Mouse (Mus musculus): ENCODE measurements at regions not wholly inside any gene's neighbourhood (a gene's known extent, or its start where the extent isn't known, plus 50 kb on each side); places are given as distances from the start of the nearest gene placed in this dataset.

GRCm38 (mm10) chr6:103386591-103386990 lies 123.8 kb upstream of the Chl1 start:
- H3K4me1 ChIP-seq (replicated peaks; ENCODE audit: control insufficient read depth, insufficient read depth, low read length) = no peaks in the 10 kb centered on the region
- 88% methylated on average over 4 of the region's 4 CpGs for WGBS
- DNase-seq (ENCODE audit: low spot score) = no peak
- no peaks in the 10 kb centered on the region for H3K36me3 ChIP-seq (ENCODE audit: control insufficient read depth, insufficient read depth, low read length)
- ATAC-seq (replicated peaks; ENCODE audit: low FRiP score) = no peak
- H3K9me3 ChIP-seq (ENCODE audit: control insufficient read depth, low read length) = no peaks in the 10 kb centered on the region
- H3K4me2 ChIP-seq = no peak overlapping the region
- no peak overlapping the region for H3K9ac ChIP-seq (ENCODE audit: low read depth, low read length)
- no peak overlapping the region for H3K27ac ChIP-seq (ENCODE audit: low read depth, low read length)
- H3K4me3 ChIP-seq (ENCODE audit: low read depth, low read length) = no peak overlapping the region
- H3K27me3 ChIP-seq (replicated peaks; ENCODE audit: control insufficient read depth, insufficient read depth, low read length) = no peaks in the 10 kb centered on the region

DNA sequence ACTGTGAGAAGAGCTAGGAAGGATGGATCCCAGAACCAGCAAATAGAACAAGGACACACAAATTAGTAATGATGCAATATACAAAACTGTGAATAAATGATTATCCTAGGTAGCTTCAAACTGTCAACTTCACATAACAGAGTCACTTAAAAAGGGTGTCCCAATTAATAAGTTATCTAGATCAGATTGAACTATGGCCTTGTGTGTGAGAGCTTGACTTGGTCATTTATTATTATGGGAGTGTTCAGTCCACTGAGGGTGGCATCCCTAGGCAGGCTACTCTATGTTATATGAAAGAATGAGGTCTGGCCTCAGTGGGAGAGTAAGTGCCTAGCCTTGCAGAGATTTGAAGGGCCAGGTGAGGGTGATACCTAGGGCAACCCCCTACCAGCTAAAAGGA lies 104.4 kb upstream of the Chl1 start:
- ATAC-seq (replicated peaks; ENCODE audit: low FRiP score) (no peak), DNase-seq (ENCODE audit: low spot score) (no peak)
- H3K4me2 ChIP-seq = no peak overlapping the region

DNA sequence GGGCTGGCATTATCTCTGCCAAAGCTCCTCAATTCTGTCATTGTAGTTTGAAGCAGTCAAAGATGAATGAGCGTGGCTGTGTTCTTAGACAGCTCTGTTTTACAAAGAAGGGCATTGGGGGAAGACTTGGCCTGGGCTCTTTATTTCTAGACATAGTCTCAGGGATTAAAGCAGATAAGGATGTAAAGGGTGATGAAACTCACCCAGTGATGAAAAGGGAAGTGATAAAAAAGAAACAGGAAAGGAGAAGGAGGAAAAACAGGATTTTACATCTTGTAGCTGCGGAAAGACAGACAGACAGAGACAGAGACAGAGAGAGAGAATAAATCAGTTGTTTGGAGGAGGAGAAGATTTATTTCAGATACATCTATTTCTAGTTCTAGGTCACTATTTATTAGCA lies 95.5 kb upstream of the Chl1 start:
- no peak for ATAC-seq (replicated peaks; ENCODE audit: low FRiP score)
- no peak overlapping the region for H3K4me2 ChIP-seq
- no peaks in the 10 kb centered on the region for H3K9me3 ChIP-seq (ENCODE audit: control insufficient read depth, low read length)
- H3K4me1 ChIP-seq (replicated peaks; ENCODE audit: control insufficient read depth, insufficient read depth, low read length) = no peaks in the 10 kb centered on the region
- H3K27me3 ChIP-seq (replicated peaks; ENCODE audit: control insufficient read depth, insufficient read depth, low read length) = no peaks in the 10 kb centered on the region
- no peaks in the 10 kb centered on the region for H3K36me3 ChIP-seq (ENCODE audit: control insufficient read depth, insufficient read depth, low read length)
- no peak overlapping the region for H3K9ac ChIP-seq (ENCODE audit: low read depth, low read length)
- WGBS = 71% methylated on average over 2 of the region's 2 CpGs
- no peak for DNase-seq (ENCODE audit: low spot score)
- no peak overlapping the region for H3K4me3 ChIP-seq (ENCODE audit: low read depth, low read length)
- H3K27ac ChIP-seq (ENCODE audit: low read depth, low read length) = no peak overlapping the region

More for the DNA sequence above, 104.4 kb upstream of the Chl1 start:
- no peak overlapping the region for H3K9ac ChIP-seq (ENCODE audit: low read depth, low read length)
- no peaks in the 10 kb centered on the region for H3K36me3 ChIP-seq (ENCODE audit: control insufficient read depth, insufficient read depth, low read length)
- H3K27me3 ChIP-seq (replicated peaks; ENCODE audit: control insufficient read depth, insufficient read depth, low read length) = no peaks in the 10 kb centered on the region
- H3K27ac ChIP-seq (ENCODE audit: low read depth, low read length) = no peak overlapping the region
- H3K4me1 ChIP-seq (replicated peaks; ENCODE audit: control insufficient read depth, insufficient read depth, low read length) = no peaks in the 10 kb centered on the region
- no peaks in the 10 kb centered on the region for H3K9me3 ChIP-seq (ENCODE audit: control insufficient read depth, low read length)
- no peak overlapping the region for H3K4me3 ChIP-seq (ENCODE audit: low read depth, low read length)

DNA sequence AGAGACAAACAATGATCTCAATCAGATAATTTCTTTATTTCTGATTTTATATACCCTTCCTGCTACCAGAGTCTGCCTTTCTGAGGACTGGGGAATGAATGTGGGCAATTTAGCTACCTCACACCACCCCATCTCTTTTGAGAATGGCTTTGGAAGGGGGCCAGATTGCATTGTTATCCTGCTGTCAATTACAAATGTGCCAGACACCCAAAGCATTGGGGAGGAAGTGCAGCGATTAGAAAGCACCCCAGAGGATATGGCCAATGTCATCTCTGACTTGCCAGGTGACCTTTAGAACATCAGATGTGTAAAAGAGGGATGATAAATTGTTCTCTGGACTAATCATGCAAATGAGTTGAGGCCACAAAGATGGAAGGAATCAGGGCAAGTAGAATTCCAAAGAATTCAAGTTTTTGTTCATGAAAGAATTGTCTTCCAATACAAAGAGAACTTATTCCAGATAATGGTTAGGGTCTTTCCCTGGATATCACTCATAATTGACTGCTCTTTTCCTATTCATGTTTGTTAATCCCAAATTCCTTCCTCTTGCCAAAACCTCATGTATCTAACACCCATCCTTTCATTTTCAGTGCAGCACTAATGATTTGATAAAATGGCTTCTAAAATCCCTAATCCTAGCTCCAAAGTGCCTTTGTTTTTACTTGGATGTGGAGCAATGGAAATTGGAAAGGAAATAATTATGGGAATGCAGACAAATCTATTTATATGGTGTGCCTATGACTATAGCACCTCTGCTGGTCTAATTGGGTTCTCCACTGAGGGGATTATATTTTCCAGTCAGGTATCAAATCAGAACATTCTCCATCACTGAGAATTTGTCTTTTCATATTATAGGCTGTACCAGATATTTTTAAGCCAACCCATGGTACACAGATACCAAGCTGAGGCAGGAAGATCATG lies 89.1 kb upstream of the Chl1 start:
- no peaks in the 10 kb centered on the region for H3K36me3 ChIP-seq (ENCODE audit: control insufficient read depth, insufficient read depth, low read length)
- DNase-seq (ENCODE audit: low spot score) = no peak
- no peak overlapping the region for H3K9ac ChIP-seq (ENCODE audit: low read depth, low read length)
- no peak overlapping the region for H3K27ac ChIP-seq (ENCODE audit: low read depth, low read length)
- no peaks in the 10 kb centered on the region for H3K4me1 ChIP-seq (replicated peaks; ENCODE audit: control insufficient read depth, insufficient read depth, low read length)
- WGBS = 38% methylated on average over 1 of the region's 1 CpGs
- ATAC-seq (replicated peaks; ENCODE audit: low FRiP score) = no peak
- H3K9me3 ChIP-seq (ENCODE audit: control insufficient read depth, low read length) = no peaks in the 10 kb centered on the region
- no peaks in the 10 kb centered on the region for H3K27me3 ChIP-seq (replicated peaks; ENCODE audit: control insufficient read depth, insufficient read depth, low read length)
- H3K4me2 ChIP-seq = no peak overlapping the region
- H3K4me3 ChIP-seq (ENCODE audit: low read depth, low read length) = no peak overlapping the region

DNA sequence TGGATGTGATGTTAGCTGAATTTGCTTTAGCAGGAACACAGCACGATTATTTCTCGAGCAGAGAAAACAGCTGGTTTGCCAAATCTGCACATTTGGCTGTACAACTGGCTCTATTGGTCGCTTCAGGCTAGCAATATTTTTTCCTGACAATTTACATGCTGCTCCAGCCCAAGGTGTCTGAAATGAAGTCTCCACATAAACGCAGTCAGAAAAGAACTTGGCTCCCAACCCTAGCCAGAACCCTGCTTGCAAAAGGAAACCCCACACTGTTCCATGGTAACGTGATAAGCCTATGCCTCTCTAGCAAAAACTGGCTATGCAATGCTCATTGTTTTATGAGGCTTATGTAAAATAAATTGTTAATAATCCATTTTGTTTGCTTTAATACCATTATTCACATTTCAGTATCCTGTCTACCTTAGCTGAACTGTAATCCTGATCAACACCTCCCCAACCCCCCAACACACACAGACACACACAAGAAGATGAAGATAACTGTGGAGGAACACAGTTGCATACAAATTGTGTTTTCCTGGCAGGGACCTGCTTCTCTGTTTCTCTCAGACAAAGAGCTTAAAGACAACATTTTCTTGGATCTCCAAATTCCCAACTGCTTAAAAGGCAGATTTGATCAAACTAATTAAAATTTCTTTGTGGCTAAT lies 79.3 kb upstream of the Chl1 start:
- no peaks in the 10 kb centered on the region for H3K27me3 ChIP-seq (replicated peaks; ENCODE audit: control insufficient read depth, insufficient read depth, low read length)
- H3K36me3 ChIP-seq (ENCODE audit: control insufficient read depth, insufficient read depth, low read length) = no peaks in the 10 kb centered on the region
- H3K27ac ChIP-seq (ENCODE audit: low read depth, low read length) = no peak overlapping the region
- H3K4me3 ChIP-seq (ENCODE audit: low read depth, low read length) = no peak overlapping the region
- DNase-seq (ENCODE audit: low spot score) (no peak), ATAC-seq (replicated peaks; ENCODE audit: low FRiP score) (no peak)
- WGBS = 69% methylated on average over 5 of the region's 5 CpGs
- no peaks in the 10 kb centered on the region for H3K9me3 ChIP-seq (ENCODE audit: control insufficient read depth, low read length)
- no peak overlapping the region for H3K4me2 ChIP-seq
- no peak overlapping the region for H3K9ac ChIP-seq (ENCODE audit: low read depth, low read length)
- H3K4me1 ChIP-seq (replicated peaks; ENCODE audit: control insufficient read depth, insufficient read depth, low read length) = no peaks in the 10 kb centered on the region

- Histone ChIP-seq H3K4me1 (replicated peaks; ENCODE audit: control insufficient read depth, insufficient read depth, low read length) (no peaks in the 10 kb centered on the region), H3K9ac (ENCODE audit: low read depth, low read length) (no peak overlapping the region), H3K36me3 (ENCODE audit: control insufficient read depth, insufficient read depth, low read length) (no peaks in the 10 kb centered on the region), H3K9me3 (ENCODE audit: control insufficient read depth, low read length) (no peaks in the 10 kb centered on the region), H3K27me3 (replicated peaks; ENCODE audit: control insufficient read depth, insufficient read depth, low read length) (no peaks in the 10 kb centered on the region), H3K27ac (ENCODE audit: low read depth, low read length) (no peak overlapping the region), H3K4me2 (no peak overlapping the region), H3K4me3 (ENCODE audit: low read depth, low read length) (no peak overlapping the region)
- no peak for ATAC-seq (replicated peaks; ENCODE audit: low FRiP score)
- DNase-seq (ENCODE audit: low spot score) = no peak
- 81% methylated on average over 5 of the region's 5 CpGs for WGBS
Measured at GRCm38 (mm10) chr6:103431595-103431957, 78.8 kb upstream of the Chl1 start.

All from liver, embryonic 11.5 days (tissue).